Mouse (Mus musculus) thymus, adult 2 months (tissue): Measurements from ENCODE around the gene Capn13. TPM values are rescaled to one million over a fixed set of nuclear protein-coding genes. Genes with fewer than 3 reads are reported as not detected.

Experiments used
- DNase-seq: peaks from one replicate; pipeline ENCODE4 v3.0.0; 2021
- H3K27ac ChIP-seq: fragments of 200-500 bp; 2 replicates; pipeline ENCODE4 v1.5.1; 2012; ENCODE audit warnings: low read length, control low read depth; ENCODE audit not compliant: control insufficient read depth, insufficient read depth
- H3K27me3 ChIP-seq: fragments of 200-500 bp; 2 replicates; pipeline ENCODE4 v1.6.1; 2012; ENCODE audit warnings: mild to moderate bottlenecking, low read length, moderate library complexity, mixed read lengths; ENCODE audit not compliant: control insufficient read depth, insufficient read depth
- H3K36me3 ChIP-seq: fragments of 200-500 bp; 2 replicates; pipeline ENCODE4 v1.6.1; 2012; ENCODE audit warnings: mild to moderate bottlenecking, low read length, moderate library complexity; ENCODE audit not compliant: control insufficient read depth, insufficient read depth
- H3K4me1 ChIP-seq: fragments of 200-500 bp; replicated peaks from 2 replicates; pipeline ENCODE4 v1.6.1; 2012; ENCODE audit warnings: low read length; ENCODE audit not compliant: control insufficient read depth, insufficient read depth
- H3K4me3 ChIP-seq: fragments of 200-500 bp; 2 replicates; pipeline ENCODE4 v1.5.1; 2012; ENCODE audit warnings: mild to moderate bottlenecking, low read length, control low read depth, moderate library complexity; ENCODE audit not compliant: control insufficient read depth, insufficient read depth
- CTCF ChIP-seq: fragments of 200-500 bp; IDR thresholded peaks from 2 replicates; pipeline ENCODE4 v1.5.1; 2012; ENCODE audit warnings: mild to moderate bottlenecking, control low read depth, low read length, moderate library complexity, borderline replicate concordance; ENCODE audit not compliant: control insufficient read depth, poor library complexity, insufficient read depth; ENCODE audit errors: extremely low read depth
- POLR2A ChIP-seq: fragments of 200-500 bp; IDR thresholded peaks from 2 replicates; pipeline ENCODE4 v1.6.1; 2012; ENCODE audit warnings: mild to moderate bottlenecking, low read length, control low read depth, moderate library complexity; ENCODE audit not compliant: control insufficient read depth, poor library complexity, insufficient read depth; ENCODE audit errors: extremely low read depth
- WGBS: fragments of 180-500 bp; shearing (Covaris S2); methylation state at CpG from one replicate; pipeline ENCODE4 v1.1.7; 2018; 5-methylcytosine and 5-hydroxymethylcytosine counted together
- polyA plus RNA-seq: library from polyadenylated mRNA; depleted of rRNA; stranded (reverse); fragments of >200 nt; gene quantifications from 2 replicates; pipeline ENCODE4 v1.2.3, GENCODE M21; 2012

The Capn13 gene
- polyA plus RNA-seq, 1 experiment, result 0.38 TPM

DNA sequence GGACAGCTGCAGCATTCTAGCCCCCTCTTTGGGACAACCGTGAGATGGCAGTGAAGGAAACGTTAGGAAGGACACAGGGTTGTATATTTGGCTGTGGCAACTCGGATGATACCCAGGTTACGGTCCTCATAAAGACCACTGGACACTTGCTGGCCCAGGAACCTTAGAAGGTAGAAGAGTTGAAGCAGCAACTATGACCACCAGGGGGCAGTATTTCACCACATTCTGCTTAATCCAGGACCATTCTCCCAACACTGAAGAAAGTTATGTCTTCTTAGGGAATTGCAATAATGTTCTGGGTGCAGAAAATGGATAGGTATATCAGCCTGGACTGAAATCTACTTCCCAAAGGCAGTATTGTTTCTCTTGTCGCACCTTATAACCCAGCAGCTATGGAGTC is 97.4 kb downstream of the Capn13 start:
- WGBS, result 27% methylated on average over 5 of the region's 5 CpGs
- Histone ChIP-seq H3K27ac (no peak overlapping the region), H3K36me3 (no peaks in the 10 kb centered on the region), H3K27me3 (no peaks in the 10 kb centered on the region), H3K4me3 (no peak overlapping the region), H3K4me1 (peaks cover 20% of the 10 kb centered on the region)
- peak; percentile 64 for DNase-seq
- TF ChIP-seq POLR2A (no peak), CTCF (no peak)

- DNase-seq, result peak; percentile 85
- no peak overlapping the region for H3K4me3 ChIP-seq
- H3K36me3 ChIP-seq, result no peaks in the 10 kb centered on the region
- no peaks in the 10 kb centered on the region for H3K27me3 ChIP-seq
- WGBS, result 9% methylated on average over 10 of the region's 10 CpGs
- H3K27ac ChIP-seq, result no peak overlapping the region
- H3K4me1 ChIP-seq, result peaks cover 20% of the 10 kb centered on the region
- TF ChIP-seq POLR2A (no peak), CTCF (peak; percentile 94)
Observed at GRCm38 (mm10) chr17:73302104-73302503, 98.6 kb downstream of the Capn13 start.

- TF ChIP-seq CTCF (peak; percentile 24; the same call in 1 of the 2 replicates), POLR2A (no peak)
- peak; percentile 77 for DNase-seq
- Histone ChIP-seq H3K27ac (no peak overlapping the region), H3K4me3 (no peak overlapping the region), H3K36me3 (no peaks in the 10 kb centered on the region), H3K4me1 (peaks cover 20% of the 10 kb centered on the region), H3K27me3 (no peaks in the 10 kb centered on the region)
- WGBS, result 10% methylated on average over 15 of the region's 15 CpGs
Observed at GRCm38 (mm10) chr17:73301258-73302050, 99.2 kb downstream of the Capn13 start.

GRCm38 (mm10) chr17:73300147-73300880 is 100.4 kb downstream of the Capn13 start:
- WGBS, result 38% methylated on average over 7 of the region's 7 CpGs
- no peak for DNase-seq
- H3K27ac ChIP-seq, result no peak overlapping the region
- TF ChIP-seq POLR2A (no peak), CTCF (no peak)
- H3K27me3 ChIP-seq, result no peaks in the 10 kb centered on the region
- H3K36me3 ChIP-seq, result no peaks in the 10 kb centered on the region
- no peak overlapping the region for H3K4me3 ChIP-seq
- peaks cover 20% of the 10 kb centered on the region for H3K4me1 ChIP-seq

DNA sequence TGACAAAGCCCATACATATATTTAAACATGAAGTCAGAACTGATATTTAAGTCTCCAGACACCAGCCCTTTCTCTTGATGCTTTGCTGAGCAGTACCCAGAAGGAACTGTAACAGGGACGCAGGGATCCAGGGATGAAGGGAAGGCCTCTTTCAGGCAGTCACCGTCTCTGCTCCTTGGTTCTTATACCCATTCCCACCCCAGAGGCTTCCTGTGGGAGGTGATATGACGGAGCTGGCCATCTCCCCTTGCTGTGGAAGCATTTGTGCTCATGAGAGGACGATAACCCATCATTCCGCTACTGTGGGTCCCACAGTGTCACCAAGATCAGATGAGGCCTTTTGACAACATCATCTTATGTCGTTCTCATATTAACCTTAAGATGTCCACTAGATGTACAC is 101.7 kb downstream of the Capn13 start:
- TF ChIP-seq POLR2A, result no peak
- TF ChIP-seq CTCF, result no peak
- Histone ChIP-seq H3K4me3 (no peak overlapping the region), H3K4me1 (peaks cover 10% of the 10 kb centered on the region), H3K27ac (no peak overlapping the region), H3K36me3 (no peaks in the 10 kb centered on the region), H3K27me3 (no peaks in the 10 kb centered on the region)
- 97% methylated on average over 6 of the region's 6 CpGs for WGBS
- DNase-seq, result no peak

- Histone ChIP-seq H3K4me3 (no peak overlapping the region), H3K27me3 (no peaks in the 10 kb centered on the region), H3K27ac (no peak overlapping the region), H3K36me3 (no peaks in the 10 kb centered on the region), H3K4me1 (peaks cover 6% of the 10 kb centered on the region)
- peak; percentile 38 for DNase-seq
- WGBS, result 29% methylated on average over 4 of the region's 4 CpGs
- no peak for TF ChIP-seq CTCF
- no peak for TF ChIP-seq POLR2A
Observed at GRCm38 (mm10) chr17:73296855-73297254, 103.8 kb downstream of the Capn13 start.

DNA sequence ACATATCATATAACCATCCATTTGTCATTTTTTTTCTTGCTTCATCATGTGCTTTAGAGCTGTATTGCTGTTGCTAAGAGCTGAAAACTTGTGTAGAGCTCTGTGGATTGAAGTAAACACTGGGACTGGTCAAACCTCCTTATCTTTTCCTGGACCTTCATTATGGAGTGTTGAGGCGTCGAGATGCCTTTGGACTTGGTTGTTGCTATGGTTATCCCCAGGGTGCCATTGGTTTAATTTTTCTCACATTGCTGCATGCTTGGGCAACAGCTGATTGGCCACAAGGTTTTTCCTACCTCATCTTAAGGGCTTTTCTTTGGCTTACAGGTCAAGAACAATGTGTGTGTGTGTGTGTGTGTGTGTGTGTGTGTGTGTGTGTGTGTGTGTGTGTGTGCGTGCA is 107.4 kb downstream of the Capn13 start:
- Histone ChIP-seq H3K4me3 (no peak overlapping the region), H3K27me3 (no peaks in the 10 kb centered on the region), H3K36me3 (no peaks in the 10 kb centered on the region), H3K27ac (no peak overlapping the region), H3K4me1 (no peaks in the 10 kb centered on the region)
- 93% methylated on average over 3 of the region's 3 CpGs for WGBS
- no peak for DNase-seq
- TF ChIP-seq CTCF (no peak), POLR2A (no peak)
